Mouse (Mus musculus): ENCODE measurements at regions not wholly inside any gene's neighbourhood (a gene's known extent, or its start where the extent isn't known, plus 50 kb on each side); places are given as distances from the start of the nearest gene placed in this dataset.

DNA sequence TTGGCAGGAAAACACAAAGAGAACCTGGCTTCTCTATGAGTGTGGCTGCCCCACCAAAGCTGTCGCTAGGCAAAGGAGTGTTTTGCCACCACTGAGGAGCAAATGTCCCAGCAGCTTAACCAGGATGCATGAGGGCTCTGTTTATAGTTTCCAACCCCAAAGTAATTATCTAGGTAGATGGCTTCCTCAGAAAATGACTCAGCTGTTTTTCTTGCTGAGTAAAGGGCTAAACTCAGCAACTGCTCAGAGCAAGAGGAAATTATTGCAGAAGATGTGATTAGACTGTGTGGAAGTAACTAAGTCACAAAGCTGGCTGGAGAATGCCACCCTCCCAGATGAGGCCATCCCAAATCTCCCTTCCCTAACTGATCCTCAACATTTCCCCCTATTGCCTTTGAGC lies 2211.2 kb upstream of the Gm7489 start:
- 68% methylated on average over 1 of the region's 1 CpGs for WGBS
- ATAC-seq (ENCODE audit: insufficient read depth, low FRiP score, low TSS enrichment) (no peak), DNase-seq (ENCODE audit: low spot score) (no peak)
- Histone ChIP-seq H3K9ac (ENCODE audit: low read length) (no peak overlapping the region), H3K9me3 (ENCODE audit: control insufficient read depth, low read length) (no peaks in the 10 kb centered on the region), H3K4me3 (ENCODE audit: low read depth, low read length) (no peak overlapping the region), H3K27ac (ENCODE audit: low read depth, low read length) (no peak overlapping the region), H3K4me2 (ENCODE audit: low read depth) (no peak overlapping the region), H3K36me3 (ENCODE audit: control insufficient read depth, insufficient read depth, low read length) (no peaks in the 10 kb centered on the region), H3K4me1 (ENCODE audit: control insufficient read depth, insufficient read depth, low read length) (no peaks in the 10 kb centered on the region), H3K27me3 (ENCODE audit: control insufficient read depth, insufficient read depth, low read length) (no peaks in the 10 kb centered on the region)

DNA sequence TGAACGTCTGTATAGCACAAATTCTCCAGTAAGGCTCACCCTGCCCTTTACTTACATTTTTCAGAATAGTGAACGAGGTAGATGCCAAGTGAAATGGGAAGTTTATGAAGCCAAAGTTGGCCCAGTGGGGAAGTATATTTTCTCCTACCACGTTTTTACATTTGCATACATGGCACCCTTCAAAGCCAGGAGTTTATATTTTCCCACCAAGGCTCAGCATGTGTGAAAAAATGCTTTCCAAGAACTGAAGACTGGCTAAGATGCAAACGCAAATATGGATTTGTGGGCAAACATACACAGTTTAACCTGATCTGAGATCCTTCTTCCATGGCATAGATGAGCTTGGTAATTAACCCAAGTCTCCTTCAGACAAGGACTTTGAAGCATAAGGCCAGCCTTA lies 2209.4 kb upstream of the Gm7489 start:
- no peak for ATAC-seq (ENCODE audit: insufficient read depth, low FRiP score, low TSS enrichment)
- H3K4me1 ChIP-seq (ENCODE audit: control insufficient read depth, insufficient read depth, low read length): no peaks in the 10 kb centered on the region
- 72% methylated on average over 4 of the region's 4 CpGs for WGBS

DNA sequence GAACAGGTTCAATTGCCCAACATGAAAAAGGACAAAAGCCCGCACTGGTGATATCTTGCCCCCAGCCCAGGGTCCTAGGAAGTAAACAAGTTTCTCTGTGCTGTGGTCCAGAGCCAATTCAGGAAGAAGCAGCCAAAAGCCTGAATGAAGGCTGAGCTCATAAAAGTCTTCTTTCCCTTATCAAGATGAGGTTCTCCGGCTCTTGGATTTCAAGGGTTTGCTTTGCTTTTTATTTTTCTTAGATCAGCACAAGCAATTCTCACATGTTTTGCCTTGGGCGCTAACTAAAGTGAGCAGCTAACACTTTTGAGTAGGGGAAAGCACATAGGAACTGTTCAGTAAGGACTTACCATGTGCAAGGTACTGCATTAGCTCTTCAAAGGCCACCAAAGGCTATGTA lies 2208.0 kb upstream of the Gm7489 start:
- Histone ChIP-seq H3K9me3 (ENCODE audit: control insufficient read depth, low read length) (no peaks in the 10 kb centered on the region), H3K27me3 (ENCODE audit: control insufficient read depth, insufficient read depth, low read length) (no peaks in the 10 kb centered on the region), H3K4me3 (ENCODE audit: low read depth, low read length) (no peak overlapping the region), H3K4me1 (ENCODE audit: control insufficient read depth, insufficient read depth, low read length) (no peaks in the 10 kb centered on the region), H3K9ac (ENCODE audit: low read length) (no peak overlapping the region), H3K4me2 (ENCODE audit: low read depth) (no peak overlapping the region), H3K36me3 (ENCODE audit: control insufficient read depth, insufficient read depth, low read length) (no peaks in the 10 kb centered on the region), H3K27ac (ENCODE audit: low read depth, low read length) (no peak overlapping the region)
- ATAC-seq (ENCODE audit: insufficient read depth, low FRiP score, low TSS enrichment) (no peak), DNase-seq (ENCODE audit: low spot score) (no peak)
- 91% methylated on average over 3 of the region's 3 CpGs for WGBS

More for the DNA sequence above, 2209.4 kb upstream of the Gm7489 start:
- DNase-seq (ENCODE audit: low spot score): no peak
- Histone ChIP-seq H3K9me3 (ENCODE audit: control insufficient read depth, low read length) (no peaks in the 10 kb centered on the region), H3K4me3 (ENCODE audit: low read depth, low read length) (no peak overlapping the region), H3K27me3 (ENCODE audit: control insufficient read depth, insufficient read depth, low read length) (no peaks in the 10 kb centered on the region), H3K36me3 (ENCODE audit: control insufficient read depth, insufficient read depth, low read length) (no peaks in the 10 kb centered on the region), H3K9ac (ENCODE audit: low read length) (no peak overlapping the region), H3K27ac (ENCODE audit: low read depth, low read length) (no peak overlapping the region), H3K4me2 (ENCODE audit: low read depth) (no peak overlapping the region)

DNA sequence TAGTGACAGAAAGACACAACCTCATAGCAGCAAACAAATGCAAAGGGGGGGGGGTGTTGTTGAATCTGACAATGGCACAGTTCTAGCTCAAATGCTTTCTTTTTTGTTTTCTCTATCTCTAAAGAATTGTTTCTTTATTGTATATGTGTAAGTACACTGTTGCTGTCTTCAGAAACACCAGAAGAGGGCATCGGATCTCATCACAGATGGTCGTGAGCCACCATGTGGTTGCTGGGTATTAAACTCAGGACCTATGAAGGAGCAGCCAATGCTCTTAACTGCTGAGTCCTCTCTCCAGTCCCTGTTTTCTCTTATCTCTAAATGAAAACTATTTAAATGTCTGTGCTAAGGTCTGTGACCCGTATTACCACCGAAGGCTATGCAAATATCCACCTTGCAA lies 2207.4 kb upstream of the Gm7489 start:
- H3K4me3 ChIP-seq (ENCODE audit: low read depth, low read length): no peak overlapping the region
- H3K9ac ChIP-seq (ENCODE audit: low read length): no peak overlapping the region
- ATAC-seq (ENCODE audit: insufficient read depth, low FRiP score, low TSS enrichment) (no peak), DNase-seq (ENCODE audit: low spot score) (no peak)
- H3K27me3 ChIP-seq (ENCODE audit: control insufficient read depth, insufficient read depth, low read length): no peaks in the 10 kb centered on the region
- H3K4me1 ChIP-seq (ENCODE audit: control insufficient read depth, insufficient read depth, low read length): no peaks in the 10 kb centered on the region
- H3K36me3 ChIP-seq (ENCODE audit: control insufficient read depth, insufficient read depth, low read length): no peaks in the 10 kb centered on the region
- H3K27ac ChIP-seq (ENCODE audit: low read depth, low read length): no peak overlapping the region
- no peaks in the 10 kb centered on the region for H3K9me3 ChIP-seq (ENCODE audit: control insufficient read depth, low read length)
- no peak overlapping the region for H3K4me2 ChIP-seq (ENCODE audit: low read depth)
- WGBS: 74% methylated on average over 4 of the region's 4 CpGs

DNA sequence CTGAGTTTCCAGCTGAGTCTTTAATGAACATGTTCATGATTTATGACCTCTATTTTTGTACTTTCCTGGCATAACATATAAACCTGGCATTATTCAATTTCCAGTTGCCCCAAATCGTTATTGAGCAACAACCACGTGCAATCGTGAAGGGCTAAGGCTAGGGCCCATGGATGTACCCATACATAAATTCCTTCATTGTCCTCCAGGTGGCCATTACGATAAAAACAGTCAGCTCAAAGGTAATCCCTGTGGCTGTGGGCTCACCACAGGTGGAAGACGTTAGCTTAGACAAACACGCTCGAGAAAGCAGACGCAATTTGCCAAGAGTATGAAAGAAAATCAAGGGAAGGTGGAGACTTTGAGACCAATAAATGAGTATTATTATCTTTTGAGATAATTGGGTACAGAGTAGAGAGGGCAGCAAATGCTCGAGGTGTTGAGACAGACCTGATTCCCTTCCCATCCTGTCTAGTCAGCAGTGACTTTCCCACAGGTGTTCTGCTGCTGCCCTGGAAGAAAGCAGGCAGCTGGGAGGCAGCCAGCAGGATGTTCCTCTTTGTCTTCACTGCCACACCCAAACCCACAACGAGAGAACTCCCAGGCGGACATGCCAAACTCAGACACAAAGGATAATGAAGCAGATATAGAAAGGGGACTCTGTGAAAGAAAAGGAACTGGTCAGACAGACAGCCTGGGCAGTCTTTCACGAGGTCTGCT lies 2205.4 kb upstream of the Gm7489 start:
- DNase-seq (ENCODE audit: low spot score) (no peak), ATAC-seq (ENCODE audit: insufficient read depth, low FRiP score, low TSS enrichment) (no peak; the same call in 1 of the 2 replicates)
- 63% methylated on average over 12 of the region's 12 CpGs for WGBS
- H3K36me3 ChIP-seq (ENCODE audit: control insufficient read depth, insufficient read depth, low read length): no peaks in the 10 kb centered on the region
- H3K9me3 ChIP-seq (ENCODE audit: control insufficient read depth, low read length): no peaks in the 10 kb centered on the region
- no peaks in the 10 kb centered on the region for H3K27me3 ChIP-seq (ENCODE audit: control insufficient read depth, insufficient read depth, low read length)
- no peaks in the 10 kb centered on the region for H3K4me1 ChIP-seq (ENCODE audit: control insufficient read depth, insufficient read depth, low read length)
- H3K27ac ChIP-seq (ENCODE audit: low read depth, low read length): no peak overlapping the region
- no peak overlapping the region for H3K9ac ChIP-seq (ENCODE audit: low read length)
- no peak overlapping the region for H3K4me2 ChIP-seq (ENCODE audit: low read depth)
- H3K4me3 ChIP-seq (ENCODE audit: low read depth, low read length): no peak overlapping the region

DNA sequence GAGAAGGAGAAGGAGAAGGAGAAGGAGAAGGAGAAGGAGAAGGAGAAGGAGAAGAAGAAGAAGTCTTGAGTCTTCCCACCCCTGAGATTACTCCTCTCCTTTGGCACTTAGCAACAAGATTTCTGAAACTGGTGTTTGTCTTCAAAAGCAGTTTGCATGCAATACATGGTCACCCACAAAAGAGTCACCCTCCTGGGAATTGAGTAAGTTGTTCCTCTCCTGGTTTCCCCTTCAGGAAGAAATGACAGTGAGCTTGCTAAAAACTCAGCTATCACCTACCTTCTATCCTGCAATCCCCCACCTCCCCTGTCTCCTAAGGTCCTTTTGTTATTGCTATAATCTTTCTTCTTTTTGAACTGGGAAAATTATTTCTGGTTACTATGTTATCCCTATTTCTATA lies 2204.2 kb upstream of the Gm7489 start:
- DNase-seq (ENCODE audit: low spot score) (no peak), ATAC-seq (ENCODE audit: insufficient read depth, low FRiP score, low TSS enrichment) (no peak)
- Histone ChIP-seq H3K9ac (ENCODE audit: low read length) (no peak overlapping the region), H3K4me1 (ENCODE audit: control insufficient read depth, insufficient read depth, low read length) (no peaks in the 10 kb centered on the region), H3K9me3 (ENCODE audit: control insufficient read depth, low read length) (no peaks in the 10 kb centered on the region), H3K4me3 (ENCODE audit: low read depth, low read length) (no peak overlapping the region), H3K27me3 (ENCODE audit: control insufficient read depth, insufficient read depth, low read length) (no peaks in the 10 kb centered on the region), H3K36me3 (ENCODE audit: control insufficient read depth, insufficient read depth, low read length) (no peaks in the 10 kb centered on the region), H3K27ac (ENCODE audit: low read depth, low read length) (no peak overlapping the region), H3K4me2 (ENCODE audit: low read depth) (no peak overlapping the region)

DNA sequence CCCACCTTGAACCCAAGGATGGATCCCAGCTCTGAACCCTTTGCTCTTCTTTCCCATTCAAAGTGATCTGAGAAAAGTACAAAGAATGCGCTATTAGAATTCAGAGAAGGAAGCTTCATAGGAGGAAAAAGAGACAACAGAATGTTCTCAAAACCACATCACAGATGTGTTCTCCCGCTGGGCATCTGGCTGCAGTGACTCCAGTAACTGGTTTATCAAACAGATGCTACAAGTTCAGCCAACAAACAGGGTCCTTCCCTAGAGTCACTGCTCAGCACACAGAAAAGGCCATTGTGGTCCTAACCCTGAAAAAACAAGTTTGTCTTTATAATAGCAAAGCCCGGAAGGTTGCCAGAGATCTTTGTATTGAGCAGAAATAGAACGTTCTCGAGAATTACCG lies 2203.5 kb upstream of the Gm7489 start:
- H3K4me1 ChIP-seq (ENCODE audit: control insufficient read depth, insufficient read depth, low read length): no peaks in the 10 kb centered on the region
- no peak overlapping the region for H3K27ac ChIP-seq (ENCODE audit: low read depth, low read length)
- 91% methylated on average over 6 of the region's 6 CpGs for WGBS
- no peaks in the 10 kb centered on the region for H3K27me3 ChIP-seq (ENCODE audit: control insufficient read depth, insufficient read depth, low read length)
- ATAC-seq (ENCODE audit: insufficient read depth, low FRiP score, low TSS enrichment) (no peak), DNase-seq (ENCODE audit: low spot score) (no peak)
- no peak overlapping the region for H3K4me2 ChIP-seq (ENCODE audit: low read depth)
- no peaks in the 10 kb centered on the region for H3K36me3 ChIP-seq (ENCODE audit: control insufficient read depth, insufficient read depth, low read length)
- no peak overlapping the region for H3K9ac ChIP-seq (ENCODE audit: low read length)
- no peaks in the 10 kb centered on the region for H3K9me3 ChIP-seq (ENCODE audit: control insufficient read depth, low read length)
- H3K4me3 ChIP-seq (ENCODE audit: low read depth, low read length): no peak overlapping the region

DNA sequence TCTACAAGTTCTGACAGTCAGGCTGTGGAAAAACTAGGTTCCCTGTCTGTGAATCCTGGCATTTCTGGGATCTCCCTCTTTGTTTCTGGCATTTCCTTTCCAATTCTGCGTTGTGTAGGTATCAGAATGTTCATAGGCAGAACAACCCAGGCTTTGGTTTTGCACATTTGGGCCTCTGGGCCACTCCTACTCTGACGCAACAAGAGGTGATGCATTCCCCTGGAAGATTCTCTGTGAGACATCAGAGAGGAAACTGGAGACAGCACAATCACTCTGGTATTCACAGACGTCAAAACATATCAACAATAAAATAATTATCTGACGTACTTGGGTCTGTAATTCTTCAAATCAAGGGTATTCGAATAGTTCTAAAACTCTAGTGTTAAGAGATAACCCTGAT lies 2202.4 kb upstream of the Gm7489 start:
- Histone ChIP-seq H3K4me2 (ENCODE audit: low read depth) (no peak overlapping the region), H3K9me3 (ENCODE audit: control insufficient read depth, low read length) (no peaks in the 10 kb centered on the region), H3K9ac (ENCODE audit: low read length) (no peak overlapping the region), H3K4me1 (ENCODE audit: control insufficient read depth, insufficient read depth, low read length) (no peaks in the 10 kb centered on the region), H3K27ac (ENCODE audit: low read depth, low read length) (no peak overlapping the region), H3K36me3 (ENCODE audit: control insufficient read depth, insufficient read depth, low read length) (no peaks in the 10 kb centered on the region), H3K4me3 (ENCODE audit: low read depth, low read length) (no peak overlapping the region), H3K27me3 (ENCODE audit: control insufficient read depth, insufficient read depth, low read length) (no peaks in the 10 kb centered on the region)
- ATAC-seq (ENCODE audit: insufficient read depth, low FRiP score, low TSS enrichment): no peak
- DNase-seq (ENCODE audit: low spot score): no peak
- 77% methylated on average over 5 of the region's 5 CpGs for WGBS

DNA sequence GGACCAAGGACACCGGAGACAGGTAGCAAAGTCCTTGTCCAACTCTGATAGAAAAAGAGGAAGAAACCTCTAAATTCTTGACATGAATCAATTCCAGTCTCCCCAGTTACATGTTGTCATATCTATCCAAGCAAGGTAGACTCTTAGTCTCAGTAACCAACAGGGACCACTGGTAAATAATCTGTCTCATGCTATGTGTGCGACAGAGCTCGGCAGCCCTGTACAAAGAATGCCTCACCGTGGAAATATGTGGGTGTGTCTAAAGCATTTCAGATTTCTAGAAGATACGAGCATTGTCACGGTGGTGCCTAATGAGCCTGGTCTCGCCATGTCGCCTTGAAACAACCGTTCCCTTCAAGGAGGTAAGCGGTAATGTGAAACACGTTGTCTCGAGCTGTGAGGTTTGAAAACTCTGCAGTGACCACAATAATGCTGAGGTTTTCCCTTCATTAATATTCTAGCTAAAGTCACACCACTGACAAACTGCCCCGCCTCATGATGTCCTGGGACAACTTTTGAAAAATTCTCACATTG lies 2197.6 kb upstream of the Gm7489 start:
- Histone ChIP-seq H3K4me1 (ENCODE audit: control insufficient read depth, insufficient read depth, low read length) (no peaks in the 10 kb centered on the region), H3K27ac (ENCODE audit: low read depth, low read length) (no peak overlapping the region), H3K9ac (ENCODE audit: low read length) (no peak overlapping the region), H3K9me3 (ENCODE audit: control insufficient read depth, low read length) (no peaks in the 10 kb centered on the region), H3K36me3 (ENCODE audit: control insufficient read depth, insufficient read depth, low read length) (no peaks in the 10 kb centered on the region), H3K4me2 (ENCODE audit: low read depth) (no peak overlapping the region), H3K27me3 (ENCODE audit: control insufficient read depth, insufficient read depth, low read length) (no peaks in the 10 kb centered on the region), H3K4me3 (ENCODE audit: low read depth, low read length) (no peak overlapping the region)
- DNase-seq (ENCODE audit: low spot score) (no peak), ATAC-seq (ENCODE audit: insufficient read depth, low FRiP score, low TSS enrichment) (no peak)
- WGBS: 87% methylated on average over 13 of the region's 13 CpGs

Measured in neural tube, embryonic 11.5 days (tissue).